Mouse (Mus musculus) c-Kit-positive CD71-positive TER-119-negative erythroid progenitor cells, embryonic 14.5 days (primary cell): ENCODE measurements around the gene Ccdc180.

Experiments
- DNase-seq: peaks from one replicate; pipeline ENCODE4 v3.0.0-alpha.2; 2013; ENCODE audit warnings: low read depth

Gene Ccdc180

DNA sequence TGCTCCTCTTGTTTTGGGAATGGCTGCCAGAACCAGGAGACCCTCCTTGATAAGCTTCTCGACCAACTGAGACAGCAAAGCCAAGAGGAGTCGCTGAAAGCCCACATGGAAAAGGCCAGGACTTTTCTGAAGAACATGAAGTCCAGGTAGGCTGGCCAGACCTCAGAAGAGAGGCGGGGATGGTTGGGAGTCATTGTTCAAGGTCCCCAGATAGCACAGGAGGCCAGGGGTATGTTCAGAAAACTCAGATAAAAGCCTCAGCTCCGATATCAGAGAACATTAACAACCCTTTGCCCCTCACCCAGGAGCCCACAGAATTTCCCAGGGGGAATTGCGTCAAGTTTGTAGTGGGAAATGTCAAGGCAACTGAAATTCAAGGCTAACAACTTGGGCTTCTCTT is 21.2 kb downstream of the Ccdc180 start:
- no peak for DNase-seq

DNA sequence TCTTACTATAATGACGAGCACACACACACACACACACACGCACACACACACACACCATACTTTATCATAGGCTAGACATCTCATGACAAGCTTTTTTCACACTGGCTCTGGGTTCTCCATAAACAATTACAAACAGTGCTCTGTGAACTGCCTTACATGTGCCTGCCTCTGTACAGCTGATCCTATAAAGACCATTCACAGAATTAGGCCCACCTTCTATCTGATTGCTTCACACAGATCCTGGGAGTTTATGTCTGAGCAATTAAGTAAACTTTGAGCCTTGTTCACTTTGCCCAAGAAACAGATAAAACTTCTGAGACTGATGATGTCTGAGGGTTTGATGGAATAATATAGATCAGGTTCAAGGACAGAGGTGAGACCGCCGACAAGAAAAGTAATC is 21.8 kb downstream of the Ccdc180 start:
- DNase-seq: no peak

GRCm38 (mm10) chr4:45917091-45917490 is 27.0 kb downstream of the Ccdc180 start:
- DNase-seq: no peak

DNA sequence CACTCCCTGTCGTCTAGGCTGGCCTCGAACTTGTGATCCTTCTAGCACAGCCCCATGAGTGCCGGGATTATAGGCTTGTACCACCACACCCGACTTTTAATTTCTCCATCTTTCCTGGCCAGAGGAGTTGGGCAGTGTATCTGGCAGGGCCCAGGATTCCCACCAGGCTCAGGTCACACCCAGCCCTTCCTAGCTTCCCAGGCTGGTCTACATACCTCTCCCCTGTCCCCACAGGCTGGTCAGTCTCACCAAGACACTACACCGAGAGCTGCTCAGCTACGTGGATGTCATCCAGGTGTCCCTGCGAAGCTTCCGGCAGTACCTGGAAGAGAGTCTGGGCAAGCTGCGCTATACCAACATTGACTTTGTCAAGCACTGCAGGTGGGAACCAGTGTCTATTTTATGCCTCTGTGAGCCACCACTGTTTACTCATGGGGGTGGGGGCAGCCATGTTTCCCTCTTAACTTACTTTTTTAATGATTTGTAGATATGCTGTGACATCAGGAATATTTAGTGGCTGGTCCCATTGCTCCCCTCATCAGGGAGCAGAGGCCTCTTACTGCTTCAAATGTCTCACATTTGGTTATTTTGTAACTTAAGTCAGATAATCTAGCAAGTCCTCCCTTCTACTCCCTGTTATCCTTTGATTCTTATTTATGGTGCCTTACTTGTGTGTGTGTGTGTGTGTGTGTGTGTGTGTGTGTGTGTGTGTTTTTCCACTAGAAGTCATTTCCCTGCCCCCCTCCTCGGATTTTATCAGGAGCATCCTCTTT is 31.7 kb downstream of the Ccdc180 start:
- DNase-seq: no peak

GRCm38 (mm10) chr4:45924011-45924410 is 33.9 kb downstream of the Ccdc180 start:
- no peak for DNase-seq

- no peak for DNase-seq
These were observed 38.5 kb downstream of the Ccdc180 start for GRCm38 (mm10) chr4:45928561-45928960.

- DNase-seq: peak; percentile 9
These were observed 51.5 kb downstream of the Ccdc180 start for GRCm38 (mm10) chr4:45941628-45942044.

- DNase-seq: no peak
These were observed 57.6 kb downstream of the Ccdc180 start for GRCm38 (mm10) chr4:45947729-45948128.

- no peak for DNase-seq
These were observed 59.2 kb downstream of the Ccdc180 start for GRCm38 (mm10) chr4:45949109-45949848.

DNA sequence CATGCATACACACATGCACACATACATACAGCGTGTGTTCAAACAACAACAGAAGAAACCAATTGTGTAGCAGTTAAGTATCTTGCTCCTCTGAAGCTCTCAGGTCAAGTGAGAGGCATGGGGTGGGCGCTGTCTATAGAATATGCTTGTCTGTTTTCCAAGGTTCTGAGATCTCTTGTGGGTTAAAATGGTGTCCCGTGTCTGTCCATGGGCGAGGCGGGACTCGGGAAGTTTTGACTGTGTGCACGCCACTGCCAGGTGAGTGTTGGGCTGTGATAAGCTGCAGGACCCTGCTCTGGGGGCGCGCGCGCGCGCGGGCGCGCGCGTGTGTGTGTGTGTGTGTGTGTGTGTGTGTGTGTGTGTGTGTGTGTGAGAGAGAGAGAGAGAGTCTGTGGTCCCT is 61.7 kb downstream of the Ccdc180 start:
- DNase-seq: no peak

GRCm38 (mm10) chr4:45953025-45953919 is 63.2 kb downstream of the Ccdc180 start:
- DNase-seq: no peak

DNA sequence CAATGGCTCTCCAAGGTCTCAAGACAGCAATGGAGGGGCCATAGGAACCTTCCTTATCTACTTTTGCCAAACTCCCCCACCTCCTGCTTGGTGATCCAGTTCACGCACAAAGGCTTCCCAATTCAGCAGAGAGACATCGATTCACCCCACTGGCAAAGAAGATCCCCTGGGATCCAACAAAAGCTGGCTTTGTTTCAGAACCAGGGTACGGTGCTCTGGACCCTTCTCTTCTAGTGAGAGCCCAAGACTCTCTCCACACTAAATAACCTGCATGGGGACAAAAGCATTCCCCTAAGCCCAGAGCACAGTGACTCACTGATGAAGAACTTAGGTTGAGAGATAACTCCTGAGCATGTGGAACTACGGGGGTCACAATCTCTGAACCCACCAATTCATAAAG is 65.1 kb downstream of the Ccdc180 start:
- no peak for DNase-seq

- no peak for DNase-seq
These were observed 66.0 kb downstream of the Ccdc180 start for GRCm38 (mm10) chr4:45956131-45956530.

DNA sequence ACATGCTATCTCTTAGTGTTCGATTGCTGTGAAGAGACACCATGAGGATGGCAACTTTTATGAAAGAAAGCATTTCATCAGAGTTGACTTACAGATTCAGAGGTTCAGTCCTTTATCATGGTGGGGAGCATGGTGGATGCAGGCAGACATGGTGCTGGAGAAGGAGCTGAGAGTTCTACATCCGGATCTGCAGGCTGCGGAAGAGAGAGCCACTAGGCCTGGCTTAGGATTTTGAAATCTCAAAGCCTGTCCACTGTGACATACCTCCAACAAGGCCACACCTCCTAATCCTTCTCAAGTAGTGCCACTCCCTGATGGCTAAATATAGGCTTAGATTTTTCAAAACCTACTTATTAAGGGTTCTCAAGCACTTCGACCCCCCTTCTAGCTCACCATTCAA is 66.6 kb downstream of the Ccdc180 start:
- no peak for DNase-seq

- DNase-seq: no peak
These were observed 74.8 kb downstream of the Ccdc180 start, which contains the start of gene Tdrd7 for GRCm38 (mm10) chr4:45964771-45965439. Gene Tdrd7 (plus strand): TSS chr4:45965334.

DNA sequence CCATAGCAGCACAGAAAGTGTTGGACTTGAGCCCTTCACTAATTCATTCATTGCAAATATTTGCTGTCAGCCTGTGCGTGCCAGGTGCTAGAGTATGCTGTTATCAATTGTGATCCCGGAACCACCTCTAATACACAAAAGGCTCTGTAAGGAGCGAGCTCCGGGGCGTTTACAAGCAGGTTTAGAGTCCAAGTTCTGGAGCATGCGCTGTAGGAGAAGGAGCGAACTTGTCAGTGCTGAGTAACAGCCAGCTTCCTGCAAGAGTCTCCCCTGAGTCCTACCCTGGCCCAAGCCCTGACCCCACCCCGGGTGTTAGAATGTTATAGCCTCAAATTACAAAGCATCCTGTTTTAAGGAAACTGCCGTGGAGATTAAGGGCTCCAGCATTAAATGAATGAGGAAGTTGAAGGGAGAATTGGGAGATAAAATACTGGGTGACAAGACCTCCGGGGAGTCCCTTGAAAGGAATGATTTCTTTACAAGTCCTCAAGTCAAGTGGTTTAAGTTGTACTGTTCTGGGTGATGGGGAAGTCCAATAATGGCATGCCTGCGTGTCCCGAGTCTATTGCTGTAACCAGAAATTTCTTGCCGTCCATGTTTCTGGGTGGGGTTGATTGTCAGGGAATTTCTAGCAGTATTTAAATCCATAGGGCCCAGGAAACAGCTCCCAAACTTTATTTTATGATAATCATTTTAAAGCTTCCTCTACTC is 75.8 kb downstream of the Ccdc180 start:
- DNase-seq: no peak

DNA sequence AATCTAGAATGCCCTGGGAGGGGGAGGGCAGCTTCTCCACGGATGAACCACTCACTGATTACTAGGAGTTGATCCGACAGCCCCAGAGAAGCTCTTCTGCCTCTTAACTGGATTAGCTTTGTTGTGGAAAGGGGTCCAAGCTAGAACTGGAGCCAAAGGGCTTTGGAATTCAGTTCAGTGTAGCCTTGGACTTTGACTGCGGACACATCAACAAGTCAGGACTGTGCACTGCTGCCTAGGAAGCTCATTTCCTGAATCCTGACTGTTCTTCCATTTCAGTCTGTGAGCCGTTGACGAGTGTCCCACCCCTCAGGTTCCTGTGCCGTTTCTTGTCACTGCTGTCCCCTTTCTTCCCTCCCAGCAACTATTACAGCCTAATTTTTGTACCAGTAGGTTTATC is 76.6 kb downstream of the Ccdc180 start:
- no peak for DNase-seq

DNA sequence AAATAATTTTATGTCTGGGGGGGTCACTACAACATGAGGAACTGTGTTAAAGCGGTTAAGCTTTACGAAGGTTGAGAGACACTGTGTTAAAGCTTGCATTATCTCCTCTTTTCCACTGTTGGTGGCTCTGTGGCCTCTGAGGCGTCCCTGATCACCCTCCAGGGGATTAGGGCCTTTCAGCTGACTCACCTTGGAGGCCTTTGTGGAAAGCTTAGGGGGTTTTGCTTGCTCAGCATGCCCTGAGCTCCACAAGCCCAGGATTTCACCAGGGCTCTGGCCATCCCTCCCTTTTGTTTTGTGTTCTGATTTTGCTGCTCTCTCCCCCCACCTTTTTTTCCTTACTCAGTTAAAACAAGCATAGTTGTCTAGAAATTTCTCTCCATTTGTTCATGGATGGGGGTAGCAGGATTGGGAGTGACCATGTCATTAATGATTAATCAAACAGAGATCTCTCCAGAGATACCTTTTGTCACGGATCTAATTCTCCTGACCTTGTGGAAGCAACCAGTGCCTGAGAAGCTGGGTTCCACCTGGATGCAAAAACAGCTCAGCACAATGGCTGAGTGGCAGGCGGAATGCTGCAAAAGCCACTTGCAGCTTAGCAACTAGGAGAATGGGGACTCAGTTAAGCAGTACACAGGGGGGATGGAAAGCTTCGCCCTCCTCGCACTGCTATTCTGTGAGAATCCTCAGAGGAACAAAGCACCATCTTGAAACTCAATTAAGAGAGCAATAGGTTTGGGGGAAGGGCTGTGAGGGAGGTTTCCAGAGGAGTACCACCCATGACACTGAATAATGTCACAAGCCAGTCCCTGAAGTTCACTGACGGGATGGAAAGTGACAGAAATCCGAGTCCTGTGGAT is 77.6 kb downstream of the Ccdc180 start:
- no peak for DNase-seq

DNA sequence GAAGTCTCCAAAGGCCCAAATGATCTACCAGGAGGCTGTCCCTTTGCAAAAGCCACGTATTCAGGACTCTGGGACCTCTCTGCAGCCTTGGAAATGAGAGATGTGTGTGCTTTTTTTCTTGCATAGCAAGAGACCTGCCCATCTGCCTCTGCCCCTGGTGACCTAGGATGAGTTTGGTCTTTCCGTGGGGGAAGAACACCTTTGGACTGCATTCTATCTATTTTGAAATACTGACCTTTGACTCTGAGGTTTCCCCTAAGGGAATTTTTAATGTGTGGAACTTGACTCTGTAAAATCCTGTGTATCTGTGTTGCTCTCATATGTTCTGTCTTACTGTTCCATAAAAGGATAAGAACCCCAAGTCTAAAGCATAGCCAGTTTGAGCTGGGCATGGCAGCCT is 78.9 kb downstream of the Ccdc180 start:
- no peak for DNase-seq

- no peak for DNase-seq
These were observed 80.0 kb downstream of the Ccdc180 start for GRCm38 (mm10) chr4:45970048-45970560.
